In the genomic region with DNA sequence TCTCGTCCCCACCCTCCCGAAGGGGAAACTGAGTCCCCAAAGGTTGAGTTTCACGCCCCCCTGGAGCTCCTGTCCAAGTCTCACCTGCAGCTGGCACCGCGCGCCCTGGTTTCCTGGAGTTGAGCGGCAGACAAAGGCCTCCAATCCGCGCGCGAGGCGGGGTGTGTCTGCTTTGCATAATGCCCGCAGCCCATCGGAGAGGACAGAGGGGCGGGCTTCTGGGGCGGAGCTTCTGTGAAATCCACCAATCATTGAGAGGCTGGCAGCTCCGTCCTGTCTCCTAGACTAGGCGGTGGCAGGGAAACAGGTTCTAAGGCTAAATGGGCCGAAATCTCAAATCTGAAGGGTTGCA, we compare ENCODE assay signal across 8 mouse cellular contexts. TPM values are rescaled to one million over a fixed set of nuclear protein-coding genes. Genes with fewer than 3 reads are reported as not detected.
DNase-seq lines count a peak whose midpoint lies in the region; ATAC-seq and TF ChIP-seq lines count a peak whose summit lies in the region.

No protein-coding gene starts in this region.

- peak; percentile 94 for ATAC-seq in frontal cortex, adult (ENCODE audit: low TSS enrichment)
- ATAC-seq in hematopoietic stem cell, adult 5-6 weeks (replicated peaks in 1 of 2; ENCODE audit: insufficient read depth in 1 of 2, low FRiP score in 2 of 2, low TSS enrichment in 1 of 2, low read depth in 1 of 2, poor library complexity in 2 of 2, severe bottlenecking in 2 of 2) = peak; percentile 87 to 95
- peak; percentile 86 for ATAC-seq in lung, embryonic 15.5 days (ENCODE audit: borderline replicate concordance, extremely low read depth, low FRiP score, low TSS enrichment)

- H3K27me3 ChIP-seq in lung, embryonic 15.5 days = peaks cover 4% of the 10 kb centered on the region; the same call in 1 of the 2 replicates

- no peak for TF ChIP-seq CTCF in olfactory bulb, adult 2 months (IDR thresholded peaks at IDR 0.05; ENCODE audit: insufficient read depth, low read depth, low read length)

- TF ChIP-seq POLR2A in olfactory bulb, adult 2 months (IDR thresholded peaks at IDR 0.05; ENCODE audit: insufficient read depth, low read depth, low read length) = no peak

- peak; percentile 96 for DNase-seq in NIH3T3 (ENCODE audit: low read depth)
- DNase-seq in cerebellum, adult 9-11 months = peak; percentile 69
- peak; percentile 71 for DNase-seq in layer of hippocampus, adult 9-10 months (ENCODE audit: low spot score)
- DNase-seq in thymus, adult 18-20 months = peak; percentile 94

- peak overlapping the region; percentile 64 for H3K4me3 ChIP-seq in lung, embryonic 15.5 days
- H3K4me3 ChIP-seq in olfactory bulb, adult 2 months (ENCODE audit: insufficient read depth, low read depth, low read length) = peak overlapping the region; percentile 67

- under 1% methylated on average over 19 of the region's 19 CpGs for whole genome bisulfite sequencing in lung, embryonic 15.5 days
- 1% methylated on average over 19 of the region's 19 CpGs for WGBS in olfactory bulb, adult 2 months

- no peaks in the 10 kb centered on the region for H3K9me3 ChIP-seq in lung, embryonic 15.5 days

- H3K27ac ChIP-seq in lung, embryonic 15.5 days = peak overlapping the region; percentile 82
- H3K27ac ChIP-seq in olfactory bulb, adult 2 months (ENCODE audit: insufficient read depth, low read depth, low read length) = no peak overlapping the region

- H3K4me2 ChIP-seq in lung, embryonic 15.5 days = peak overlapping the region; percentile 99

- peaks cover 25% of the 10 kb centered on the region for H3K4me1 ChIP-seq in lung, embryonic 15.5 days
- H3K4me1 ChIP-seq in olfactory bulb, adult 2 months (ENCODE audit: control insufficient read depth, insufficient read depth, low read length) = peaks cover 18% of the 10 kb centered on the region

- H3K9ac ChIP-seq in lung, embryonic 15.5 days = peak overlapping the region; percentile 21

- H3K36me3 ChIP-seq in lung, embryonic 15.5 days = no peaks in the 10 kb centered on the region

RNA-seq across cellular contexts. Expression of a gene that starts 7.4 kb away (rescaled TPM):
- total RNA-seq in hematopoietic stem cell, adult 5-6 weeks (2017) = 19.1 and 22.1 TPM in 2 replicates
- 9.0 and 10.4 TPM in 2 replicates for polyA plus RNA-seq in lung, embryonic 15.5 days (2015; fragmentation: Nextera tagmentation; extraction: Ambion mirVana)
- not detected in 2 replicates for polyA plus RNA-seq in olfactory bulb, adult 2 months (2012; ENCODE audit: insufficient read depth, insufficient read length, low replicate concordance, missing spikeins)

RNA-seq across cellular contexts. Expression of a gene that starts 48.3 kb away (rescaled TPM):
- total RNA-seq in hematopoietic stem cell, adult 5-6 weeks (2017) = not detected in 2 replicates
- polyA plus RNA-seq in lung, embryonic 15.5 days (2015; fragmentation: Nextera tagmentation; extraction: Ambion mirVana) = not detected in 2 replicates
- not detected in 2 replicates for polyA plus RNA-seq in olfactory bulb, adult 2 months (2012; ENCODE audit: insufficient read depth, insufficient read length, low replicate concordance, missing spikeins)

RNA-seq across cellular contexts. Expression of a gene that starts 54.6 kb away (rescaled TPM):
- not detected in 2 replicates for total RNA-seq in hematopoietic stem cell, adult 5-6 weeks (2017)
- polyA plus RNA-seq in lung, embryonic 15.5 days (2015; fragmentation: Nextera tagmentation; extraction: Ambion mirVana) = not detected in 2 replicates
- polyA plus RNA-seq in olfactory bulb, adult 2 months (2012; ENCODE audit: insufficient read depth, insufficient read length, low replicate concordance, missing spikeins) = not detected in 2 replicates

Comparison
In these comparisons a context has a peak if more than half of its experiments do, and no peak if none do; other contexts are left out.
1. RNA of a gene that starts 7.4 kb away (polyA plus RNA-seq): 9.0 to 10.4 TPM in lung, embryonic 15.5 days; not detected in olfactory bulb, adult 2 months; every median in the first group is over 10 times any median in the second.
2. Peak in every context shown above with its lines, with median percentiles within 50 percentile points of each other: DNase-seq and ATAC-seq.